Mouse (Mus musculus) 416B (cell line): Measurements from ENCODE around the gene Mia2.
"Not testable (repeated sequence)": the region's sequence is repeated elsewhere in the genome, so short reads cannot be mapped to it uniquely, and the experiment has no call there.

Experiments
- DNase-seq: peaks from one replicate; pipeline ENCODE4 v3.0.0; 2011; ENCODE audit warnings: low read depth

Gene Mia2

GRCm38 (mm10) chr12:59095104-59096025 is at the start of gene Mia2:
Gene Mia2 (plus strand): TSS chr12:59095799.
- no peak for DNase-seq

- DNase-seq, result peak; percentile 39
Observed at GRCm38 (mm10) chr12:59052470-59052869, 43.1 kb upstream of the Mia2 start.

- DNase-seq, result no peak
Observed at GRCm38 (mm10) chr12:59053166-59053565, 42.4 kb upstream of the Mia2 start.

- no peak for DNase-seq
Observed at GRCm38 (mm10) chr12:59053976-59054375, 41.6 kb upstream of the Mia2 start.

GRCm38 (mm10) chr12:59055196-59055850 is 40.3 kb upstream of the Mia2 start:
- DNase-seq, result no peak

GRCm38 (mm10) chr12:59056222-59056621 is 39.4 kb upstream of the Mia2 start:
- DNase-seq, result no peak

- not testable (repeated sequence) for DNase-seq
Observed at GRCm38 (mm10) chr12:59058242-59058641, 37.4 kb upstream of the Mia2 start.

GRCm38 (mm10) chr12:59060322-59060721 is 35.3 kb upstream of the Mia2 start:
- DNase-seq, result peak; percentile 54

GRCm38 (mm10) chr12:59060993-59061595 is 34.5 kb upstream of the Mia2 start, which contains the start of gene Trappc6b:
Gene Trappc6b (minus strand): TSS chr12:59061472.
- DNase-seq, result peak; percentile 84

- no peak for DNase-seq
Observed at GRCm38 (mm10) chr12:59064837-59065236, 30.8 kb upstream of the Mia2 start.

GRCm38 (mm10) chr12:59065776-59066175 is 29.8 kb upstream of the Mia2 start:
- no peak for DNase-seq

- DNase-seq, result peak; percentile 98
Observed at GRCm38 (mm10) chr12:59066448-59067077, 29.0 kb upstream of the Mia2 start, which contains the start of gene Pnn. Gene Pnn (plus strand): TSS chr12:59066884.

GRCm38 (mm10) chr12:59067095-59067494 is 28.5 kb upstream of the Mia2 start:
- no peak for DNase-seq

- no peak for DNase-seq
Observed at GRCm38 (mm10) chr12:59068791-59069190, 26.8 kb upstream of the Mia2 start.

GRCm38 (mm10) chr12:59072286-59072685 is 23.3 kb upstream of the Mia2 start:
- DNase-seq, result no peak

GRCm38 (mm10) chr12:59074052-59074451 is 21.5 kb upstream of the Mia2 start:
- no peak for DNase-seq

GRCm38 (mm10) chr12:59076996-59077395 is 18.6 kb upstream of the Mia2 start:
- DNase-seq, result no peak

GRCm38 (mm10) chr12:59077883-59078282 is 17.7 kb upstream of the Mia2 start:
- no peak for DNase-seq

- DNase-seq, result no peak
Observed at GRCm38 (mm10) chr12:59080461-59080860, 15.1 kb upstream of the Mia2 start.

- DNase-seq, result no peak
Observed at GRCm38 (mm10) chr12:59084446-59084845, 11.2 kb upstream of the Mia2 start.

GRCm38 (mm10) chr12:59086171-59086570 is 9.4 kb upstream of the Mia2 start:
- DNase-seq, result peak; percentile 74

GRCm38 (mm10) chr12:59093543-59093942 is 2.1 kb upstream of the Mia2 start:
- DNase-seq, result no peak
